Mouse (Mus musculus): ENCODE data around the gene Engase.

DNA sequence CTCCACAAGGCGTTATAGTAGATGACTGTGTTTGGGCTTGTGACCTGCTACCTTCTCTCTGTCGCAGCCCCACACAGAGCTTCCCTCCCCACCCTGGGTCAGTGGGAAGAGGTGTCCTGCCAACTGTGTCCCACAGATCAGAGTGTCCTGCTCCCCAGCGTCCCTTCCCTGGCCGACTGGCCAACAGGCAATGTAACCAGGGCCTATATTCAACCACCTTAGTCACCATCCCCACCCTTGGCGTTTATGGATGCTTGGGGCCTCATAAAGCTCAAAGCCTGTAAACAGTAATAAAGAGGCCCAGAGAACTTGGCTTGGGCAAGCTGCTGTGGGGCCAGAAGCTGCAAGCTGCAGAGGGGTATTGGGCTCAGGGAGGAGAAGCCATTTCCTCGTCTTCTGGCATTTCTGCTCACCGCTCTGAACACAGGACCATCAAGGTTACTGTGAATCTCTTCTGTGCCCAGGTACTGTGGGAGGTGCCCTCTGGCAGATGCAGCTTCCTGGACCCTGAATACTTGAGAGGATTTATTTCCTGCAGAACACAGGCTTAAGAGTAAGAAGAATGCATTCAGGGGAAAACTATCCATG is 1.0 kb upstream of the Engase start:
- TF ChIP-seq EP300 (optimal IDR thresholded peaks at IDR 0.05) (no peak), CTCF (IDR thresholded peaks at IDR 0.05; ENCODE audit: low read depth) (no peak)
